Mouse (Mus musculus) MEL (cell line): ENCODE measurements around the gene Gm17606. TPM values are rescaled to one million over a fixed set of nuclear protein-coding genes. Genes with fewer than 3 reads are reported as not detected.

Source experiments
- DNase-seq: peaks from one replicate; pipeline ENCODE4 v3.0.0; 2011; ENCODE audit warnings: low read depth, low spot score
- H3K27ac ChIP-seq: 2 replicates; pipeline ENCODE4 v1.5.1; 2012; ENCODE audit warnings: low read depth, mild to moderate bottlenecking, control low read depth, low read length, moderate library complexity; ENCODE audit not compliant: control insufficient read depth
- H3K27me3 ChIP-seq, 2 experiments: fragments of 150-350 bp in 1 of 2; sonication (generic) in 1 of 2; 2 replicates each; pipeline ENCODE4 v1.6.1; 2012; ENCODE audit warnings: low read length in 2 of 2, mild to moderate bottlenecking in 2 of 2, improper control_type of control experiment in 1 of 2, moderate library complexity in 1 of 2; ENCODE audit not compliant: insufficient read depth in 2 of 2, control insufficient read depth in 1 of 2
- H3K36me3 ChIP-seq, 2 experiments: 2 replicates each; pipeline ENCODE4 v1.6.1; 2012 to 2014; ENCODE audit warnings: low read length in 2 of 2, improper control_type of control experiment in 1 of 2, inconsistent platforms in 1 of 2, mild to moderate bottlenecking in 1 of 2; ENCODE audit not compliant: insufficient read depth in 2 of 2, control insufficient read depth in 1 of 2
- H3K4me1 ChIP-seq, 2 experiments: fragments of 150-350 bp in 1 of 2; sonication (generic) in 1 of 2; 2 replicates each; pipeline ENCODE4 v1.6.1; 2012; ENCODE audit warnings: low read length in 2 of 2, improper control_type of control experiment in 1 of 2, mild to moderate bottlenecking in 1 of 2; ENCODE audit not compliant: insufficient read depth in 2 of 2, control insufficient read depth in 1 of 2
- H3K4me3 ChIP-seq, 2 experiments: fragments of 150-350 bp in 1 of 2; sonication (generic) in 1 of 2; 2 replicates each; pipeline ENCODE4 v1.5.1; 2012; ENCODE audit warnings: low read depth in 2 of 2, low read length in 2 of 2, mild to moderate bottlenecking in 2 of 2, moderate library complexity in 2 of 2, control low read depth in 1 of 2, improper control_type of control experiment in 1 of 2; ENCODE audit not compliant: control insufficient read depth in 1 of 2, insufficient read depth in 1 of 2
- H3K79me2 ChIP-seq: 2 replicates; pipeline ENCODE4 v1.6.1; 2012; ENCODE audit warnings: mild to moderate bottlenecking, low read length, moderate library complexity; ENCODE audit not compliant: control insufficient read depth, poor library complexity, insufficient read depth
- H3K9ac ChIP-seq: 2 replicates; pipeline ENCODE4 v1.6.1; 2012; ENCODE audit warnings: low read depth, mild to moderate bottlenecking, control low read depth, low read length, moderate library complexity; ENCODE audit not compliant: control insufficient read depth, poor library complexity, severe bottlenecking
- H3K9me3 ChIP-seq: fragments of 150-350 bp; sonication (generic); replicated peaks from 2 replicates; pipeline ENCODE4 v1.6.1; 2012; ENCODE audit warnings: mild to moderate bottlenecking, low read length, improper control_type of control experiment, moderate library complexity; ENCODE audit not compliant: insufficient read depth
- BHLHE40 ChIP-seq: IDR thresholded peaks from 2 replicates; pipeline ENCODE4 v1.6.1; 2012; ENCODE audit warnings: low read depth, mild to moderate bottlenecking, inconsistent platforms, low read length, improper control_type of control experiment, borderline replicate concordance
- CHD1 ChIP-seq: IDR thresholded peaks from 2 replicates; pipeline ENCODE4 v1.6.1; 2012; ENCODE audit warnings: low read depth, mild to moderate bottlenecking, inconsistent platforms, low read length, improper control_type of control experiment
- CHD2 ChIP-seq: IDR thresholded peaks from 2 replicates; pipeline ENCODE4 v1.6.1; 2011; ENCODE audit warnings: low read length, improper control_type of control experiment
- CTCF ChIP-seq, 3 experiments: IDR thresholded peaks in 2 of 3; conservative IDR thresholded peaks in 1 of 3; 2 replicates each; pipeline ENCODE4 v1.5.1; 2011 to 2012; ENCODE audit warnings: low read length in 3 of 3, low read depth in 2 of 3, mild to moderate bottlenecking in 2 of 3, improper control_type of control experiment in 1 of 3, inconsistent platforms in 1 of 3, mixed read lengths in 1 of 3, moderate library complexity in 1 of 3; ENCODE audit not compliant: control insufficient read depth in 1 of 3, insufficient read depth in 1 of 3, poor library complexity in 1 of 3, severe bottlenecking in 1 of 3
- E2F4 ChIP-seq: IDR thresholded peaks from 2 replicates; pipeline ENCODE4 v1.6.1; 2011; ENCODE audit warnings: low read depth, low read length, improper control_type of control experiment, borderline replicate concordance
- ELF1 ChIP-seq: IDR thresholded peaks from 2 replicates; pipeline ENCODE4 v1.6.1; 2014; ENCODE audit warnings: low read depth, mild to moderate bottlenecking, inconsistent platforms, low read length, improper control_type of control experiment, moderate library complexity
- EP300 ChIP-seq, 2 experiments: IDR thresholded peaks; 2 replicates each; pipeline ENCODE4 v1.6.1; 2011; ENCODE audit warnings: improper control_type of control experiment in 2 of 2, low read length in 2 of 2, low read depth in 1 of 2, mild to moderate bottlenecking in 1 of 2
- ETS1 ChIP-seq: IDR thresholded peaks from 2 replicates; pipeline ENCODE4 v1.6.1; 2012; ENCODE audit warnings: low read depth, mild to moderate bottlenecking, inconsistent platforms, low read length, improper control_type of control experiment, moderate library complexity
- GABPA ChIP-seq: IDR thresholded peaks from 2 replicates; pipeline ENCODE4 v1.6.1; 2012; ENCODE audit warnings: low read depth, mild to moderate bottlenecking, inconsistent platforms, low read length, improper control_type of control experiment, moderate library complexity
- GATA1 ChIP-seq: IDR thresholded peaks from 2 replicates; pipeline ENCODE4 v1.6.1; 2011; ENCODE audit warnings: low read depth, low read length, improper control_type of control experiment
- HCFC1 ChIP-seq: IDR thresholded peaks from 2 replicates; pipeline ENCODE4 v1.6.1; 2012; ENCODE audit warnings: low read depth, mild to moderate bottlenecking, inconsistent platforms, low read length, improper control_type of control experiment, moderate library complexity
- MAX ChIP-seq: IDR thresholded peaks from 2 replicates; pipeline ENCODE4 v1.6.1; 2011; ENCODE audit warnings: low read length, improper control_type of control experiment
- MAZ ChIP-seq: IDR thresholded peaks from 2 replicates; pipeline ENCODE4 v1.6.1; 2012; ENCODE audit warnings: low read depth, mild to moderate bottlenecking, inconsistent platforms, low read length, improper control_type of control experiment
- MEF2A ChIP-seq: IDR thresholded peaks from 2 replicates; pipeline ENCODE4 v1.6.1; 2014; ENCODE audit warnings: low read depth, mild to moderate bottlenecking, inconsistent platforms, low read length, improper control_type of control experiment; ENCODE audit not compliant: poor library complexity, insufficient replicate concordance, severe bottlenecking; ENCODE audit errors: extremely low read depth
- MYC ChIP-seq: IDR thresholded peaks from 2 replicates; pipeline ENCODE4 v1.6.1; 2011; ENCODE audit warnings: low read depth, mild to moderate bottlenecking, low read length, improper control_type of control experiment, moderate library complexity
- NELFE ChIP-seq: IDR thresholded peaks from 2 replicates; pipeline ENCODE4 v1.6.1; 2011; ENCODE audit warnings: low read depth, low read length, improper control_type of control experiment
- NRF1 ChIP-seq: IDR thresholded peaks from 2 replicates; pipeline ENCODE4 v1.6.1; 2014; ENCODE audit warnings: low read depth, mild to moderate bottlenecking, inconsistent platforms, low read length, improper control_type of control experiment, moderate library complexity; ENCODE audit not compliant: poor library complexity, insufficient read depth, severe bottlenecking
- POLR2AphosphoS5 ChIP-seq: IDR thresholded peaks from 2 replicates; pipeline ENCODE4 v1.6.1; 2012; ENCODE audit warnings: low read depth, borderline replicate concordance, mild to moderate bottlenecking, inconsistent platforms, low read length, moderate library complexity, mixed read lengths
- RAD21 ChIP-seq: IDR thresholded peaks from 2 replicates; pipeline ENCODE4 v1.6.1; 2011; ENCODE audit warnings: mild to moderate bottlenecking, low read depth, low read length, improper control_type of control experiment
- RCOR1 ChIP-seq: IDR thresholded peaks from 2 replicates; pipeline ENCODE4 v1.6.1; 2012; ENCODE audit warnings: low read depth, mild to moderate bottlenecking, inconsistent platforms, low read length, improper control_type of control experiment
- SIN3A ChIP-seq: IDR thresholded peaks from 2 replicates; pipeline ENCODE4 v1.6.1; 2012; ENCODE audit warnings: low read length, improper control_type of control experiment, inconsistent platforms
- SMC3 ChIP-seq: IDR thresholded peaks from 2 replicates; pipeline ENCODE4 v1.6.1; 2011; ENCODE audit warnings: low read depth, low read length, improper control_type of control experiment
- TAL1 ChIP-seq: IDR thresholded peaks from 2 replicates; pipeline ENCODE4 v1.6.1; 2012; ENCODE audit warnings: mild to moderate bottlenecking, inconsistent platforms, low read length, moderate library complexity, mixed read lengths
- TBP ChIP-seq: IDR thresholded peaks from 2 replicates; pipeline ENCODE4 v1.8.0; 2011; ENCODE audit warnings: low read depth, low read length, improper control_type of control experiment
- TCF12 ChIP-seq: IDR thresholded peaks from 2 replicates; pipeline ENCODE4 v1.6.1; 2014; ENCODE audit warnings: low read depth, mild to moderate bottlenecking, inconsistent platforms, low read length, improper control_type of control experiment, moderate library complexity
- UBTF ChIP-seq: IDR thresholded peaks from 2 replicates; pipeline ENCODE4 v1.6.1; 2012; ENCODE audit warnings: low read depth, mild to moderate bottlenecking, inconsistent platforms, low read length, improper control_type of control experiment, moderate library complexity, borderline replicate concordance; ENCODE audit not compliant: insufficient read depth
- ZC3H11A ChIP-seq: IDR thresholded peaks from 2 replicates; pipeline ENCODE4 v1.6.1; 2012; ENCODE audit warnings: low read depth, mild to moderate bottlenecking, inconsistent platforms, low read length, improper control_type of control experiment
- ZKSCAN1 ChIP-seq: IDR thresholded peaks from 2 replicates; pipeline ENCODE4 v1.6.1; 2012; ENCODE audit warnings: low read depth, mild to moderate bottlenecking, inconsistent platforms, low read length, improper control_type of control experiment, moderate library complexity
- ZMIZ1 ChIP-seq: IDR thresholded peaks from 2 replicates; pipeline ENCODE4 v1.6.1; 2012; ENCODE audit warnings: low read depth, mild to moderate bottlenecking, inconsistent platforms, low read length, improper control_type of control experiment, moderate library complexity
- ZNF384 ChIP-seq: IDR thresholded peaks from 2 replicates; pipeline ENCODE4 v1.6.1; 2012; ENCODE audit warnings: low read depth, mild to moderate bottlenecking, inconsistent platforms, low read length, improper control_type of control experiment
- polyA plus RNA-seq, 2 experiments: library from polyadenylated mRNA; stranded (reverse) in 1 of 2; unstranded in 1 of 2; fragments of >175 nt in 1 of 2; fragments of >200 nt in 1 of 2; gene quantifications; 2 replicates each; pipeline versions ENCODE4 v1.2.1 to v1.2.4; 2012; ENCODE audit warnings: low replicate concordance in 2 of 2, low read depth in 1 of 2; ENCODE audit not compliant: insufficient read length in 2 of 2, insufficient read depth in 1 of 2, missing spikeins in 1 of 2
- total RNA-seq: library from RNA; depleted of rRNA; stranded (reverse); fragments of 300-350 nt; gene quantifications from 2 replicates; pipeline ENCODE4 v1.2.3, GENCODE M21; 2012

The Gm17606 gene
- total and polyA plus RNA-seq, 3 experiments, result 0.99 TPM; not detected in 2

GRCm38 (mm10) chr14:54638210-54638609, 2.5 kb upstream of the Gm17606 start:
- TF ChIP-seq CTCF (IDR thresholded peaks at IDR 0.05 in 2 of 3, conservative IDR thresholded peaks at IDR 0.05 in 1 of 3; ENCODE audit: control insufficient read depth in 1 of 3, insufficient read depth in 1 of 3, low read depth in 2 of 3, low read length in 3 of 3, poor library complexity in 1 of 3, severe bottlenecking in 1 of 3) (peak in 2 of 3 experiments; percentile 48 to 50; a peak in 4 of 6 replicates), MEF2A (no peak), ZKSCAN1 (no peak), MAZ (no peak), SIN3A (no peak), MAX (no peak), MYC (no peak), EP300 (IDR thresholded peaks at IDR 0.05; ENCODE audit: low read depth in 1 of 2, low read length in 2 of 2) (no peak), RCOR1 (no peak), TBP (no peak), TAL1 (no peak), ELF1 (no peak), CHD1 (no peak), E2F4 (no peak), TCF12 (no peak), ZNF384 (no peak), ZC3H11A (peak; percentile 36), ETS1 (no peak), SMC3 (peak; percentile 55), BHLHE40 (no peak), RAD21 (peak; percentile 39), POLR2AphosphoS5 (no peak), GABPA (no peak), CHD2 (no peak), NRF1 (no peak), GATA1 (no peak), UBTF (no peak), ZMIZ1 (no peak), HCFC1 (no peak), NELFE (no peak)
- TF ChIP-seq, all 39 proteins: peak for 4
- no peak overlapping the region for H3K9ac ChIP-seq
- H3K36me3 ChIP-seq, result no peaks in the 10 kb centered on the region; a peak in 1 of 4 replicates
- H3K27ac ChIP-seq, result no peak overlapping the region
- peaks cover 4% of the 10 kb centered on the region in 2 experiments; a peak in 2 of 4 replicates for H3K4me1 ChIP-seq
- DNase-seq, result no peak
- no peaks in the 10 kb centered on the region for H3K9me3 ChIP-seq
- H3K27me3 ChIP-seq, result no peaks in the 10 kb centered on the region
- no peaks in the 10 kb centered on the region; the same call in 1 of the 2 replicates for H3K79me2 ChIP-seq
- H3K4me3 ChIP-seq, result no peak overlapping the region
